Mouse (Mus musculus) CH12.LX (cell line): ENCODE measurements around the gene Ces1b. TPM values are rescaled to one million over a fixed set of nuclear protein-coding genes. Genes with fewer than 3 reads are reported as not detected.

Experiments used
- DNase-seq: peaks from one replicate; pipeline ENCODE4 v3.0.0-alpha.2; 2013; ENCODE audit errors: extremely low read depth
- H3K27ac ChIP-seq: 2 replicates; pipeline ENCODE4 v1.5.1; 2012; ENCODE audit warnings: low read depth, mild to moderate bottlenecking, control low read depth, moderate library complexity; ENCODE audit not compliant: insufficient read depth
- H3K27me3 ChIP-seq: replicated peaks from 2 replicates; pipeline ENCODE3; 2012; ENCODE audit warnings: inconsistent platforms
- H3K36me3 ChIP-seq, 2 experiments: replicated peaks in 1 of 2; 2 replicates each; pipeline versions ENCODE3 to v1.6.1; 2012; ENCODE audit warnings: inconsistent platforms in 1 of 2, low read length in 1 of 2, mild to moderate bottlenecking in 1 of 2, mixed read lengths in 1 of 2, moderate library complexity in 1 of 2; ENCODE audit not compliant: control insufficient read depth in 1 of 2, insufficient read depth in 1 of 2
- H3K4me1 ChIP-seq, 2 experiments: 2 replicates each; pipeline ENCODE4 v1.6.1; 2012; ENCODE audit warnings: inconsistent platforms in 1 of 2, moderate library complexity in 1 of 2; ENCODE audit not compliant: insufficient read depth in 2 of 2, control insufficient read depth in 1 of 2
- H3K4me2 ChIP-seq: 2 replicates; pipeline ENCODE4 v1.6.1; 2012; ENCODE audit warnings: low read depth, mild to moderate bottlenecking, control low read depth; ENCODE audit not compliant: poor library complexity, insufficient read depth, severe bottlenecking
- H3K4me3 ChIP-seq, 3 experiments: fragments of 150-350 bp in 1 of 3; sonication (generic) in 1 of 3; replicated peaks in 1 of 3; 2 replicates each; pipeline versions ENCODE3 to v1.5.1; 2011 to 2012; ENCODE audit warnings: low read depth in 2 of 3, low read length in 2 of 3, mild to moderate bottlenecking in 2 of 3, moderate library complexity in 2 of 3, control low read depth in 1 of 3, improper control_type of control experiment in 1 of 3, inconsistent platforms in 1 of 3, mixed read lengths in 1 of 3; ENCODE audit not compliant: poor library complexity in 1 of 3
- H3K79me2 ChIP-seq: replicated peaks from 2 replicates; pipeline ENCODE4 v1.6.1; 2012; ENCODE audit warnings: mild to moderate bottlenecking, moderate library complexity; ENCODE audit not compliant: control insufficient read depth, poor library complexity, insufficient read depth, severe bottlenecking; ENCODE audit errors: extremely low read depth
- H3K9ac ChIP-seq: 2 replicates; pipeline ENCODE4 v1.6.1; 2012; ENCODE audit warnings: low read depth, mild to moderate bottlenecking, control low read depth, moderate library complexity; ENCODE audit not compliant: insufficient read depth
- H3K9me3 ChIP-seq: replicated peaks from 2 replicates; pipeline ENCODE3; 2012; ENCODE audit warnings: low read length, inconsistent platforms, mixed read lengths
- BHLHE40 ChIP-seq: IDR thresholded peaks from 2 replicates; pipeline ENCODE4 v1.6.1; 2011; ENCODE audit warnings: mild to moderate bottlenecking, low read depth, low read length, improper control_type of control experiment
- CHD1 ChIP-seq: IDR thresholded peaks from 2 replicates; pipeline ENCODE4 v1.6.1; 2012; ENCODE audit warnings: low read depth, low read length, improper control_type of control experiment, inconsistent platforms
- CHD2 ChIP-seq: IDR thresholded peaks from 2 replicates; pipeline ENCODE4 v1.6.1; 2011; ENCODE audit warnings: low read length, improper control_type of control experiment
- CTCF ChIP-seq, 2 experiments: IDR thresholded peaks in 1 of 2; conservative IDR thresholded peaks in 1 of 2; 2 replicates each; pipeline ENCODE4 v1.5.1; 2011 to 2012; ENCODE audit warnings: low read depth in 2 of 2, low read length in 2 of 2, improper control_type of control experiment in 1 of 2, inconsistent platforms in 1 of 2, mild to moderate bottlenecking in 1 of 2, moderate library complexity in 1 of 2
- E2F4 ChIP-seq: IDR thresholded peaks from 2 replicates; pipeline ENCODE4 v1.6.1; 2011; ENCODE audit warnings: low read depth, low read length, improper control_type of control experiment; ENCODE audit not compliant: insufficient replicate concordance
- ELF1 ChIP-seq: IDR thresholded peaks from 2 replicates; pipeline ENCODE4 v1.6.1; 2014; ENCODE audit warnings: low read depth, mild to moderate bottlenecking, inconsistent platforms, low read length, improper control_type of control experiment
- ETS1 ChIP-seq: conservative IDR thresholded peaks from 2 replicates; pipeline ENCODE4 v1.6.1; 2012; ENCODE audit warnings: low read depth, mild to moderate bottlenecking, inconsistent platforms, low read length, improper control_type of control experiment, moderate library complexity
- GABPA ChIP-seq: IDR thresholded peaks from 2 replicates; pipeline ENCODE4 v1.6.1; 2012; ENCODE audit warnings: low read depth, low read length, improper control_type of control experiment, inconsistent platforms; ENCODE audit not compliant: insufficient replicate concordance
- HCFC1 ChIP-seq: IDR thresholded peaks from 2 replicates; pipeline ENCODE4 v1.6.1; 2012; ENCODE audit warnings: low read depth, mild to moderate bottlenecking, inconsistent platforms, low read length, improper control_type of control experiment
- IRF4 ChIP-seq: IDR thresholded peaks from 2 replicates; pipeline ENCODE4 v1.6.1; 2014; ENCODE audit warnings: low read depth, mild to moderate bottlenecking, inconsistent platforms, low read length, improper control_type of control experiment
- JUN ChIP-seq: IDR thresholded peaks from 2 replicates; pipeline ENCODE4 v1.6.1; 2011; ENCODE audit warnings: low read depth, mild to moderate bottlenecking, low read length, improper control_type of control experiment, moderate library complexity; ENCODE audit not compliant: insufficient read depth
- JUND ChIP-seq: conservative IDR thresholded peaks from 2 replicates; pipeline ENCODE4 v1.6.1; 2011; ENCODE audit warnings: low read depth, low read length, improper control_type of control experiment
- KAT2A ChIP-seq: IDR thresholded peaks from 2 replicates; pipeline ENCODE4 v1.6.1; 2012; ENCODE audit warnings: low read length, improper control_type of control experiment, inconsistent platforms; ENCODE audit not compliant: insufficient replicate concordance
- MAFK ChIP-seq: IDR thresholded peaks from 2 replicates; pipeline ENCODE4 v1.6.1; 2011; ENCODE audit warnings: low read length, improper control_type of control experiment; ENCODE audit not compliant: insufficient replicate concordance
- MAX ChIP-seq: IDR thresholded peaks from 2 replicates; pipeline ENCODE4 v1.6.1; 2011; ENCODE audit warnings: low read length, improper control_type of control experiment
- MAZ ChIP-seq: IDR thresholded peaks from 2 replicates; pipeline ENCODE4 v1.6.1; 2012; ENCODE audit warnings: low read depth, mild to moderate bottlenecking, inconsistent platforms, low read length, improper control_type of control experiment, moderate library complexity
- MEF2A ChIP-seq: IDR thresholded peaks from 2 replicates; pipeline ENCODE4 v1.6.1; 2014; ENCODE audit warnings: low read depth, mild to moderate bottlenecking, inconsistent platforms, low read length, improper control_type of control experiment, borderline replicate concordance
- MYC ChIP-seq: IDR thresholded peaks from 2 replicates; pipeline ENCODE4 v1.6.1; 2011; ENCODE audit warnings: low read depth, mild to moderate bottlenecking, improper control_type of control experiment, low read length
- NELFE ChIP-seq: IDR thresholded peaks from 2 replicates; pipeline ENCODE4 v1.6.1; 2011; ENCODE audit warnings: low read depth, low read length, improper control_type of control experiment
- RCOR1 ChIP-seq: conservative IDR thresholded peaks from 2 replicates; pipeline ENCODE4 v1.6.1; 2012; ENCODE audit warnings: low read depth, mild to moderate bottlenecking, inconsistent platforms, low read length, improper control_type of control experiment
- SMC3 ChIP-seq: IDR thresholded peaks from 2 replicates; pipeline ENCODE4 v1.6.1; 2011; ENCODE audit warnings: low read depth, low read length, improper control_type of control experiment
- TCF12 ChIP-seq: IDR thresholded peaks from 2 replicates; pipeline ENCODE4 v1.6.1; 2014; ENCODE audit warnings: low read depth, mild to moderate bottlenecking, inconsistent platforms, low read length, improper control_type of control experiment
- ZC3H11A ChIP-seq: IDR thresholded peaks from 2 replicates; pipeline ENCODE4 v1.6.1; 2012; ENCODE audit warnings: low read depth, mild to moderate bottlenecking, inconsistent platforms, low read length, improper control_type of control experiment
- ZKSCAN1 ChIP-seq: IDR thresholded peaks from 2 replicates; pipeline ENCODE4 v1.6.1; 2012; ENCODE audit warnings: low read depth, inconsistent platforms, low read length, improper control_type of control experiment, borderline replicate concordance
- ZNF384 ChIP-seq: IDR thresholded peaks from 2 replicates; pipeline ENCODE4 v1.6.1; 2012; ENCODE audit warnings: low read depth, low read length, improper control_type of control experiment, inconsistent platforms
- dilution Hi-C: fragments of 300-500 bp; cut with MboI; formaldehyde crosslinking; loops from 2 replicates; pipeline ENCODE4 v1.14.3; 2020; ENCODE audit warnings: low sequenced_read_pairs; ENCODE audit not compliant: extremely low pct_unique_long_range_greater_than_20kb, extremely low pct_ligation_motif_present
- in situ Hi-C: fragments of 300-500 bp; cut with MboI; formaldehyde crosslinking; loops from 3 replicates; pipeline ENCODE4 v1.14.3; 2019; ENCODE audit warnings: low sequenced_read_pairs, low pct_ligation_motif_present, low pct_unique_long_range_greater_than_20kb, mixed read lengths
- polyA plus RNA-seq: library from polyadenylated mRNA; unstranded; fragments of >175 nt; gene quantifications from 2 replicates; pipeline ENCODE4 v1.2.1, GENCODE M21; 2012; ENCODE audit warnings: low read depth; ENCODE audit not compliant: insufficient read length
- total RNA-seq, 2 experiments: library from RNA; depleted of rRNA; stranded (reverse); fragments of 300-350 nt in 1 of 2; fragments of >200 nt in 1 of 2; gene quantifications; 2 replicates each; pipeline ENCODE4 v1.2.3; 2012 to 2014

The Ces1b gene
- total and polyA plus RNA-seq, 3 experiments: not detected

GRCm38 (mm10) chr8:93043083-93043482 lies 36.7 kb downstream of the Ces1b start:
- Histone ChIP-seq H3K9me3 (peaks cover 2% of the 10 kb centered on the region), H3K4me3 (no peak overlapping the region), H3K27ac (no peak overlapping the region), H3K9ac (no peak overlapping the region), H3K36me3 (no peaks in the 10 kb centered on the region), H3K79me2 (no peaks in the 10 kb centered on the region), H3K4me2 (no peak overlapping the region), H3K4me1 (no peaks in the 10 kb centered on the region), H3K27me3 (no peaks in the 10 kb centered on the region)
- in situ Hi-C loops: no loop called here
- no peak for DNase-seq
- TF ChIP-seq NELFE: no peak
- TF ChIP-seq IRF4: no peak
- no peak for TF ChIP-seq MYC
- no peak for TF ChIP-seq ZKSCAN1
- no peak for TF ChIP-seq ELF1
- no peak for TF ChIP-seq CTCF (conservative IDR thresholded peaks at IDR 0.05 in 1 of 2, IDR thresholded peaks at IDR 0.05 in 1 of 2; ENCODE audit: low read depth in 2 of 2, low read length in 2 of 2)
- TF ChIP-seq TCF12: no peak
- TF ChIP-seq BHLHE40: no peak
- no peak for TF ChIP-seq SMC3
- TF ChIP-seq MAFK: no peak
- TF ChIP-seq ETS1: no peak
- TF ChIP-seq ZC3H11A: no peak
- no peak for TF ChIP-seq CHD2
- dilution Hi-C loops: no loop called here

GRCm38 (mm10) chr8:93040776-93041567 lies 38.8 kb downstream of the Ces1b start:
- DNase-seq: no peak
- H3K79me2 ChIP-seq: no peaks in the 10 kb centered on the region
- H3K27me3 ChIP-seq: no peaks in the 10 kb centered on the region
- H3K4me1 ChIP-seq: no peaks in the 10 kb centered on the region
- H3K9me3 ChIP-seq: no peaks in the 10 kb centered on the region
- no peak overlapping the region for H3K4me3 ChIP-seq
- dilution Hi-C loops (no loop called here), in situ Hi-C loops (no loop called here)
- H3K9ac ChIP-seq: no peak overlapping the region
- H3K36me3 ChIP-seq: no peaks in the 10 kb centered on the region
- no peak for TF ChIP-seq JUND
- TF ChIP-seq ZNF384: no peak
- TF ChIP-seq MAZ: no peak
- TF ChIP-seq RCOR1: no peak
- TF ChIP-seq MEF2A: no peak
- no peak for TF ChIP-seq HCFC1
- no peak for TF ChIP-seq CHD1
- TF ChIP-seq JUN: no peak
- TF ChIP-seq SMC3: no peak
- no peak for TF ChIP-seq ELF1
- TF ChIP-seq E2F4: no peak
- no peak for TF ChIP-seq KAT2A
- TF ChIP-seq GABPA: no peak
- TF ChIP-seq MAX: no peak
- no peak overlapping the region for H3K27ac ChIP-seq
- H3K4me2 ChIP-seq: no peak overlapping the region
